Mouse (Mus musculus) embryonic facial prominence, embryonic 12.5 days (tissue): ENCODE data around the gene Zfp626. TPM values are rescaled to one million over a fixed set of nuclear protein-coding genes. Genes with fewer than 3 reads are reported as not detected.
"Not testable (repeated sequence)": the region's sequence is repeated elsewhere in the genome, so short reads cannot be mapped to it uniquely, and the experiment has no call there.

Experiments used
- ATAC-seq: fragments of 200-750 bp; cut with Nextera tagmentation; 2 replicates; pipeline ENCODE4 v1.8.0; 2017; ENCODE audit not compliant: insufficient number of reproducible peaks, insufficient read depth, low FRiP score, low TSS enrichment
- H3K27ac ChIP-seq: fragments of 300-500 bp; sonication (generic); 2 replicates; pipeline ENCODE4 v1.5.1; 2016; ENCODE audit warnings: mild to moderate bottlenecking
- H3K27me3 ChIP-seq: fragments of 300-500 bp; sonication (generic); 2 replicates; pipeline ENCODE4 v1.6.1; 2016; ENCODE audit warnings: mild to moderate bottlenecking, moderate library complexity
- H3K36me3 ChIP-seq: fragments of 300-500 bp; sonication (generic); 2 replicates; pipeline ENCODE4 v1.6.1; 2016; ENCODE audit warnings: mild to moderate bottlenecking
- H3K4me1 ChIP-seq: fragments of 300-500 bp; sonication (generic); 2 replicates; pipeline ENCODE4 v1.6.1; 2016
- H3K4me2 ChIP-seq: fragments of 300-500 bp; sonication (generic); replicated peaks from 2 replicates; pipeline ENCODE4 v1.6.1; 2016; ENCODE audit warnings: mild to moderate bottlenecking, moderate library complexity
- H3K4me3 ChIP-seq: fragments of 300-500 bp; sonication (generic); 2 replicates; pipeline ENCODE4 v1.5.1; 2016; ENCODE audit warnings: mild to moderate bottlenecking
- H3K9ac ChIP-seq: fragments of 300-500 bp; sonication (generic); 2 replicates; pipeline ENCODE4 v1.6.1; 2016; ENCODE audit warnings: mild to moderate bottlenecking, moderate library complexity
- H3K9me3 ChIP-seq: fragments of 300-500 bp; sonication (generic); 2 replicates; pipeline ENCODE4 v1.6.1; 2016; ENCODE audit warnings: mild to moderate bottlenecking, moderate library complexity
- WGBS: fragments of 180-500 bp; shearing (Covaris S2); methylation state at CpG from one replicate; pipeline ENCODE4 v1.1.7; 2016; 5-methylcytosine and 5-hydroxymethylcytosine counted together
- polyA plus RNA-seq: library from polyadenylated mRNA; unstranded; fragments of >200 nt; fragmentation: Nextera tagmentation; extraction: Ambion mirVana; gene quantifications from 2 replicates; pipeline ENCODE4 v1.2.1, GENCODE M21; 2016

The Zfp626 gene
- polyA plus RNA-seq, 1 experiment from 2014 or later: 2.2 TPM

- ATAC-seq: no peak
- Histone ChIP-seq H3K27me3 (no peaks in the 10 kb centered on the region), H3K9ac (no peak overlapping the region), H3K27ac (no peak overlapping the region), H3K36me3 (peaks cover 17% of the 10 kb centered on the region), H3K4me1 (no peaks in the 10 kb centered on the region), H3K9me3 (peaks cover 4% of the 10 kb centered on the region), H3K4me3 (no peak overlapping the region), H3K4me2 (no peak overlapping the region)
Measured at GRCm38 (mm10) chr7:27822611-27823010, 15.6 kb downstream of the Zfp626 start.

- WGBS: 83% methylated on average over 2 of the region's 2 CpGs
- Histone ChIP-seq H3K36me3 (no peaks in the 10 kb centered on the region), H3K4me2 (no peak overlapping the region), H3K27me3 (no peaks in the 10 kb centered on the region), H3K9ac (no peak overlapping the region), H3K4me1 (peaks cover 1% of the 10 kb centered on the region), H3K27ac (no peak overlapping the region), H3K4me3 (no peak overlapping the region), H3K9me3 (no peaks in the 10 kb centered on the region)
- no peak for ATAC-seq
Measured at GRCm38 (mm10) chr7:27834131-27834530, 27.1 kb downstream of the Zfp626 start.

- Histone ChIP-seq H3K4me1 (peaks cover 5% of the 10 kb centered on the region), H3K4me2 (peak overlapping the region; percentile 49), H3K9me3 (no peaks in the 10 kb centered on the region), H3K36me3 (no peaks in the 10 kb centered on the region), H3K27me3 (no peaks in the 10 kb centered on the region), H3K9ac (peak overlapping the region; percentile 63), H3K27ac (peak overlapping the region; percentile 76; the same call in 1 of the 2 replicates), H3K4me3 (peak overlapping the region; percentile 64)
- no peak for ATAC-seq
- 36% methylated on average over 6 of the region's 6 CpGs for WGBS
Measured at GRCm38 (mm10) chr7:27837896-27838295, 30.9 kb downstream of the Zfp626 start.

- peak within 1 kb of the TSS; percentile 76; the same call in 1 of the 2 replicates for H3K27ac ChIP-seq
- H3K27me3 ChIP-seq: no peaks in the 10 kb centered on the region
- H3K4me3 ChIP-seq: peak within 1 kb of the TSS; percentile 64
- no peaks in the 10 kb centered on the region for H3K9me3 ChIP-seq
- H3K4me1 ChIP-seq: peaks cover 5% of the 10 kb centered on the region
- ATAC-seq: peak; percentile 93
- H3K4me2 ChIP-seq: peak within 1 kb of the TSS; percentile 49
- no peaks in the 10 kb centered on the region for H3K36me3 ChIP-seq
- WGBS: 4% methylated on average over 34 of the region's 34 CpGs
- H3K9ac ChIP-seq: peak within 1 kb of the TSS; percentile 63
Measured at GRCm38 (mm10) chr7:27838323-27839249, 31.6 kb downstream of the Zfp626 start, which contains the start of gene Zfp59. Gene Zfp59, plus strand, starts transcription at chr7:27838607.

GRCm38 (mm10) chr7:27839596-27839995 lies 32.6 kb downstream of the Zfp626 start:
- H3K27me3 ChIP-seq: no peaks in the 10 kb centered on the region
- peaks cover 3% of the 10 kb centered on the region; the same call in 1 of the 2 replicates for H3K36me3 ChIP-seq
- H3K27ac ChIP-seq: no peak overlapping the region
- 95% methylated on average over 7 of the region's 7 CpGs for whole genome bisulfite sequencing
- no peak for ATAC-seq
- H3K9me3 ChIP-seq: no peaks in the 10 kb centered on the region
- peak overlapping the region; percentile 64 for H3K4me3 ChIP-seq
- peaks cover 5% of the 10 kb centered on the region for H3K4me1 ChIP-seq
- peak overlapping the region; percentile 49; the same call in 1 of the 2 replicates for H3K4me2 ChIP-seq
- H3K9ac ChIP-seq: no peak overlapping the region

- ATAC-seq: no peak
- H3K36me3 ChIP-seq: peaks cover 9% of the 10 kb centered on the region
- H3K4me3 ChIP-seq: no peak overlapping the region
- WGBS: 86% methylated on average over 6 of the region's 6 CpGs
- H3K4me2 ChIP-seq: no peak overlapping the region
- H3K4me1 ChIP-seq: peaks cover 5% of the 10 kb centered on the region
- H3K9me3 ChIP-seq: no peaks in the 10 kb centered on the region
- no peak overlapping the region for H3K9ac ChIP-seq
- no peak overlapping the region for H3K27ac ChIP-seq
- no peaks in the 10 kb centered on the region for H3K27me3 ChIP-seq
Measured at GRCm38 (mm10) chr7:27840104-27840503, 33.1 kb downstream of the Zfp626 start.

- H3K4me2 ChIP-seq: no peak within 1 kb of the TSS
- no peak within 1 kb of the TSS for H3K9ac ChIP-seq
- ATAC-seq: no peak
- H3K27me3 ChIP-seq: no peaks in the 10 kb centered on the region
- no peak within 1 kb of the TSS for H3K27ac ChIP-seq
- 92% methylated on average over 1 of the region's 1 CpGs for WGBS
- peaks cover 13% of the 10 kb centered on the region for H3K36me3 ChIP-seq
- no peak within 1 kb of the TSS for H3K4me3 ChIP-seq
- peaks cover 9% of the 10 kb centered on the region; the same call in 1 of the 2 replicates for H3K4me1 ChIP-seq
- no peaks in the 10 kb centered on the region for H3K9me3 ChIP-seq
Measured at GRCm38 (mm10) chr7:27857227-27857626, 50.2 kb downstream of the Zfp626 start, which contains the start of gene Zfp607a. Gene Zfp607a, plus strand, starts transcription at chr7:27857527.

GRCm38 (mm10) chr7:27859301-27860251 lies 52.6 kb downstream of the Zfp626 start:
- Histone ChIP-seq H3K9me3 (no peaks in the 10 kb centered on the region), H3K4me1 (peaks cover 9% of the 10 kb centered on the region; the same call in 1 of the 2 replicates), H3K27ac (no peak overlapping the region), H3K4me3 (peak overlapping the region; percentile 62), H3K36me3 (peaks cover 9% of the 10 kb centered on the region), H3K4me2 (peak overlapping the region; percentile 81), H3K9ac (peak overlapping the region; percentile 66; the same call in 1 of the 2 replicates), H3K27me3 (no peaks in the 10 kb centered on the region)
- ATAC-seq: no peak
- WGBS: 29% methylated on average over 10 of the region's 10 CpGs

- 1% methylated on average over 22 of the region's 22 CpGs for WGBS
- Histone ChIP-seq H3K4me3 (peak overlapping the region; percentile 62), H3K9ac (peak overlapping the region; percentile 66), H3K36me3 (peaks cover 15% of the 10 kb centered on the region), H3K27ac (peak overlapping the region; percentile 67), H3K4me2 (peak overlapping the region; percentile 81), H3K4me1 (peaks cover 9% of the 10 kb centered on the region; the same call in 1 of the 2 replicates), H3K27me3 (no peaks in the 10 kb centered on the region), H3K9me3 (no peaks in the 10 kb centered on the region)
- peak; percentile 84 for ATAC-seq
Measured at GRCm38 (mm10) chr7:27860396-27861235, 53.6 kb downstream of the Zfp626 start.

- H3K9ac ChIP-seq, ATAC-seq, H3K9me3 ChIP-seq, H3K4me3 ChIP-seq, H3K27me3 ChIP-seq, H3K4me1 ChIP-seq, H3K27ac ChIP-seq, H3K4me2 ChIP-seq: not testable (repeated sequence)
- peaks cover 29% of the 10 kb centered on the region for H3K36me3 ChIP-seq
- whole genome bisulfite sequencing: 90% methylated on average over 5 of the region's 5 CpGs
Measured at GRCm38 (mm10) chr7:27862578-27862977, 55.6 kb downstream of the Zfp626 start.
